Mouse (Mus musculus) ovary, postnatal 36 days (tissue): Measurements from ENCODE around the gene Naip2.

ENCODE experiments used
- DNase-seq: peaks from one replicate; pipeline ENCODE4 v3.0.0; 2022; ENCODE audit warnings: low spot score, mixed read lengths

Gene Naip2

GRCm38 (mm10) chr13:100112218-100112972 lies 89.5 kb downstream of the Naip2 start:
- DNase-seq = no peak

GRCm38 (mm10) chr13:100107652-100108472 lies 94.0 kb downstream of the Naip2 start, which contains the start of gene Serf1:
TSS of gene Serf1 (plus strand) at chr13:100108012.
- DNase-seq = peak; percentile 88

GRCm38 (mm10) chr13:100103748-100104254 lies 98.1 kb downstream of the Naip2 start, which contains the start of gene Bdp1:
TSS of gene Bdp1 (minus strand) at chr13:100104070.
- peak; percentile 94 for DNase-seq

- DNase-seq = no peak
Observed at GRCm38 (mm10) chr13:100103052-100103658, 98.7 kb downstream of the Naip2 start.

- no peak for DNase-seq
Observed at GRCm38 (mm10) chr13:100098808-100099207, 103.1 kb downstream of the Naip2 start.
